Mouse (Mus musculus) heart, embryonic 15.5 days (tissue): ENCODE measurements around the gene Hao1. TPM values are rescaled to one million over a fixed set of nuclear protein-coding genes. Genes with fewer than 3 reads are reported as not detected.

ENCODE experiments used
- ATAC-seq: fragments of 200-750 bp; cut with Nextera tagmentation; replicated peaks from 2 replicates; pipeline ENCODE4 v1.8.0; 2017; ENCODE audit warnings: low read depth, moderate TSS enrichment; ENCODE audit not compliant: insufficient number of reproducible peaks, insufficient read depth, low FRiP score
- H3K27ac ChIP-seq: fragments of 300-500 bp; sonication (generic); 2 replicates; pipeline ENCODE4 v1.5.1; 2015; ENCODE audit warnings: mild to moderate bottlenecking, inconsistent platforms
- H3K27me3 ChIP-seq: fragments of 300-500 bp; sonication (generic); 2 replicates; pipeline ENCODE4 v1.6.1; 2015; ENCODE audit warnings: inconsistent platforms
- H3K36me3 ChIP-seq: fragments of 300-500 bp; sonication (generic); 2 replicates; pipeline ENCODE4 v1.6.1; 2015; ENCODE audit warnings: mild to moderate bottlenecking, inconsistent platforms
- H3K4me1 ChIP-seq: fragments of 300-500 bp; sonication (generic); replicated peaks from 2 replicates; pipeline ENCODE4 v1.6.1; 2015; ENCODE audit warnings: inconsistent platforms
- H3K4me2 ChIP-seq: fragments of 300-500 bp; sonication (generic); 2 replicates; pipeline ENCODE4 v1.6.1; 2015; ENCODE audit warnings: inconsistent platforms, mild to moderate bottlenecking, moderate library complexity
- H3K4me3 ChIP-seq: fragments of 300-500 bp; sonication (generic); 2 replicates; pipeline ENCODE4 v1.5.1; 2015; ENCODE audit warnings: mild to moderate bottlenecking, inconsistent platforms
- H3K9ac ChIP-seq: fragments of 300-500 bp; sonication (generic); 2 replicates; pipeline ENCODE4 v1.6.1; 2015; ENCODE audit warnings: mild to moderate bottlenecking, inconsistent platforms
- H3K9me3 ChIP-seq: fragments of 300-500 bp; sonication (generic); replicated peaks from 2 replicates; pipeline ENCODE4 v1.6.1; 2016; ENCODE audit warnings: inconsistent platforms
- WGBS: fragments of 180-500 bp; shearing (Covaris S2); methylation state at CpG from one replicate; pipeline ENCODE4 v1.1.7; 2015; ENCODE audit warnings: mixed read lengths; 5-methylcytosine and 5-hydroxymethylcytosine counted together
- polyA plus RNA-seq: library from polyadenylated mRNA; unstranded; fragments of >200 nt; fragmentation: Nextera tagmentation; extraction: Ambion mirVana; gene quantifications from 2 replicates; pipeline ENCODE4 v1.2.1, GENCODE M21; 2015

Gene Hao1
- polyA plus RNA-seq, 1 experiment from 2014 or later: not detected

DNA sequence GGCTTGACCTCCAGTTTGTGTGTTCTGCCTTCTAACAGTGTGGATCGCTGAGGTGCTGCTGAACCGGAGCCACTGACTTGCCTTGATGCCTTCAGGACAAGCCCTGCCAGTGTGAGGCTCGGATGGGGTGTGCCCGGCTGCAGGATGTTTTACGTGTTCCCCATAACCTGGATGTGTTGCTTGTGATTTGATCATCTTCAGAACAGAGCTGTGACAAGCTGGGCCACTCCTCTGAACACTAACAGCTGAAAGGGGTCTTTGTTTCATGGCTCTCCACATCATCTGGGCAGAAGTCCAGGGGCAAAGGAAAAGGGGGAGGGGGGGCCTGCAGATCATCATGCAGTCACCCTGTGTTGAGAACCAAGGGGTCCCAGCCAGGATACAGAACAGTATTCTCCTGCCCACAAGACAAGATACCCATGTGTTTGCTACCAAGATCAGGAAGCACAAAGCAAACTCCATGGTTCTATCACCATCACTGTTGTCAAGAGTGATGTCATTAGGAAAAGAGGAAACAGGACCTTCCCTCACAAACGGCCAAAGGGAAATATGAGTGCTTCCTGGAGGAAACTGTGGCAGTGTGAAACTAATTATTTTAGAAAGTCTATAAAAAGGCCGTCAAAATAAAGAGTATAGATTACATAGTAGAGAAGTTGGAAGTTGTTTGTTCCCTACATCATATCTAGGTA, 25.9 kb downstream of the Hao1 start:
- Histone ChIP-seq H3K4me1 (peaks cover 4% of the 10 kb centered on the region), H3K27ac (peak overlapping the region; percentile 75), H3K4me3 (no peak overlapping the region), H3K36me3 (no peaks in the 10 kb centered on the region), H3K9ac (no peak overlapping the region), H3K4me2 (peak overlapping the region; percentile 42), H3K9me3 (no peaks in the 10 kb centered on the region), H3K27me3 (no peaks in the 10 kb centered on the region)
- WGBS: 39% methylated on average over 7 of the region's 7 CpGs
- peak; percentile 59 for ATAC-seq

DNA sequence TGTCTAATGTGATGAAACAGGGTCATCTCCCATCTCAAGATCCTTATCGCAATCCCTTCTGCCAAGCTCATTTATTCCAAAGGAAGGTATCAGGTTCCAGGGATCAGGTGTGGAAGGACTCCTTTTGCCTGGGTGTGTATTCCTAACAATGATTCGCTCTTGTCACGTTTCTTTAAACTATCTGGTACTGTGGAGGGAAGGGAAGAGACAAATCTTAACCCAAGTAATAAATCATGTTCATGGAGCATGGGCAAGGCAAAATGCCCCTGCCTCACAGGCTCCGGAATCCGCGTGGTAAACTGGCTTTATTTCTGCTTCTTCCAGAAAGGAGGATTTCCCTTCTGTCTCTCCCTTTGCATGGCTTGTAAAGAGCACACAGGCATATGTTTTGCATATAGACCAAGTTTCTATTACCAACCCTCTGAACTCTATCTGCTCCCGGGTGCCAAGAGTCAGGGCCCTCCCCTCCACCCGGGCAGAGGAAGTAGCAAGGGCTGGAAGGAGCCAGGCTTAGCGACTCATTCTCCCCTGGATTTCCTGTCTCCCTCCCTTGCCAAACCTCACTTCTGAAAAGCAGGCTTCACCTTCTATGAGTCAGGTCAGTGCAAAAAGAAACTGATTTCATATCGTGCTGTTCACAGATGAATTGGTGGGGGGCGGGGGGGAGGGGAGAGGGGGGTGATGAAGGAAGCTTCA, 26.6 kb downstream of the Hao1 start:
- no peak overlapping the region for H3K4me3 ChIP-seq
- H3K4me1 ChIP-seq: peaks cover 4% of the 10 kb centered on the region
- WGBS: 45% methylated on average over 11 of the region's 11 CpGs
- ATAC-seq: peak; percentile 75; the same call in 1 of the 2 replicates
- peak overlapping the region; percentile 75 for H3K27ac ChIP-seq
- H3K4me2 ChIP-seq: peak overlapping the region; percentile 42
- H3K9ac ChIP-seq: no peak overlapping the region
- no peaks in the 10 kb centered on the region for H3K36me3 ChIP-seq
- no peaks in the 10 kb centered on the region for H3K9me3 ChIP-seq
- H3K27me3 ChIP-seq: no peaks in the 10 kb centered on the region

DNA sequence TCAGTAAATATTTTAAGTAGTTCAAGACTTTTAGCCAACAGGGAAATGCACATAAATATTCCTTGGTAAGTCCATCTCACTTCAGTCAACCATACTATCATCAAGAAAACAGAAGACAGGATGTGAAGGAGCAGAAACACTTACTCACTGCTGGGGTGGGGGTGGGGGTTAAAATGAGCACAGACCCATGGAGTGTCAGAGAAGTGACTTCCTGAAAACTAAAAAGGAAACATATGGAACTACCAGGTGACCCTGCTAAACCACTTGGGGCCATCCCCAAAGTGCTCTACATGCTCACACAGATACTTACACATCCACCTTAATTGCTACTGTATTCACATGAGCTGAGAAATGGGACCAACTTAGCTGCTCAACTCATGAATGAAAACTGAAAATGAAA, 36.1 kb downstream of the Hao1 start:
- H3K4me3 ChIP-seq: no peak overlapping the region
- no peaks in the 10 kb centered on the region for H3K36me3 ChIP-seq
- H3K9ac ChIP-seq: no peak overlapping the region
- H3K27ac ChIP-seq: no peak overlapping the region
- H3K4me1 ChIP-seq: no peaks in the 10 kb centered on the region
- no peaks in the 10 kb centered on the region for H3K27me3 ChIP-seq
- no peaks in the 10 kb centered on the region for H3K9me3 ChIP-seq
- no peak overlapping the region for H3K4me2 ChIP-seq
- ATAC-seq: no peak

DNA sequence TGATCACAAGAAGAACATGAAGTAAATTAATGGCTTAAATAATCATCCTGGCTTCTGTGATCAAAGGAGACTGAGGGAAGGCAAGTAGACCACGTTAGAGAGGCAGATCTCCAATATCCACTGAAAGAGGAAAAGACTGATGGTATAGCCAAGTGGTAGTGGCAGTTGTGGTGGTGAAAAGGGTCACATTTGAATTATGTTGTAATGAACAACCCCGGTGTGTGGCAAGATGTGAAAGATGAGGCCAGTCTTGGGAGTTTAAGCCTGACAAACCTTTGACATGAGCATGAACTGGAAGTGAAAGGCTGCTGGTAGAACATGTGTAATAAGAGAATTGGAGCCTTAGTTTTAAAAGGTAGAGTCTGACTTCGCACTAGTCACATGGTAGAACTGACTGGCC, 54.4 kb downstream of the Hao1 start:
- H3K4me2 ChIP-seq: no peak overlapping the region
- no peak overlapping the region for H3K27ac ChIP-seq
- no peaks in the 10 kb centered on the region for H3K4me1 ChIP-seq
- no peak overlapping the region for H3K4me3 ChIP-seq
- ATAC-seq: no peak
- H3K9me3 ChIP-seq: no peaks in the 10 kb centered on the region
- no peaks in the 10 kb centered on the region for H3K27me3 ChIP-seq
- WGBS: 83% methylated on average over 3 of the region's 3 CpGs
- H3K36me3 ChIP-seq: no peaks in the 10 kb centered on the region
- H3K9ac ChIP-seq: no peak overlapping the region

DNA sequence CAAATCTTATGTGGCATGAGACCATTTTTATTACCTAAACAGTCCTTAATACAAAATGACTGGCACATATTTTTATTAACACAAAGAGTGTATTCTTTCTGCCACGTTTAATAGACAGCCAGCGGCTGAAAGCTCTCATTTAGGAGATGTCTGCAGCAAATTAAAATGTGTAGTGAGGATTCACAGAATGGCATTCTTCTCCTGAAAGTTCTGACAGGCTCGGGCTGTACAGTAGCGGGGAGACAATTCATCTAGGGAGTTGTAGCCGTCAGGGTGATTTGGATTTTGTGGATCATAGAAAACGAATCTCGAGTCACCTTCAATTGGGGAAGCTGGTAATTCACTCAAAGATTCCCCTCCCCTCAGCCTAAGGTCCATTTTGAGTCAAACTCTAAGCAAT, 55.7 kb downstream of the Hao1 start:
- Histone ChIP-seq H3K27me3 (no peaks in the 10 kb centered on the region), H3K4me1 (peaks cover 3% of the 10 kb centered on the region; the same call in 1 of the 2 replicates), H3K36me3 (no peaks in the 10 kb centered on the region), H3K4me3 (no peak overlapping the region), H3K9ac (no peak overlapping the region), H3K27ac (no peak overlapping the region), H3K4me2 (no peak overlapping the region), H3K9me3 (no peaks in the 10 kb centered on the region)
- WGBS: 71% methylated on average over 7 of the region's 7 CpGs
- no peak for ATAC-seq

DNA sequence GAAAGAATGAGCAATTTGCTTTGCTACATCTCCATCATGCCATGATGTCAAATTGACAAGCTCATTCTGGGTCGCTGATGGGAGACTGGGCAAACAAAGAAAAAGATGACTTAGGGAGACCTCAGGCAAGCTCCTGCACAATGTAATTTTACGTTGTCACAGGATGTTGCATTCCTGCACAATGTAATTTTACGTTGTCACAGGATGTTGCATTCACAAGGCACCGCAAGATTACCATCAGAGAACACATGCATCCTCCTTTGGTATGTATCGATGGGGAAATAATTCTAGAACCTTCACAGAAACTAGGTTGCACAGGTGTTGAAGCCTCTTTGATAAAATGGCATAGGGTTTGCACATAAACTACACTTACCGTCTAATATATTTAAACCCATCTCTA, 65.5 kb downstream of the Hao1 start:
- WGBS: 78% methylated on average over 6 of the region's 6 CpGs
- no peak for ATAC-seq
- H3K4me2 ChIP-seq: no peak overlapping the region
- H3K4me1 ChIP-seq: no peaks in the 10 kb centered on the region
- no peaks in the 10 kb centered on the region for H3K27me3 ChIP-seq
- no peak overlapping the region for H3K4me3 ChIP-seq
- H3K9ac ChIP-seq: no peak overlapping the region
- no peaks in the 10 kb centered on the region for H3K36me3 ChIP-seq
- no peaks in the 10 kb centered on the region for H3K9me3 ChIP-seq
- no peak overlapping the region for H3K27ac ChIP-seq

DNA sequence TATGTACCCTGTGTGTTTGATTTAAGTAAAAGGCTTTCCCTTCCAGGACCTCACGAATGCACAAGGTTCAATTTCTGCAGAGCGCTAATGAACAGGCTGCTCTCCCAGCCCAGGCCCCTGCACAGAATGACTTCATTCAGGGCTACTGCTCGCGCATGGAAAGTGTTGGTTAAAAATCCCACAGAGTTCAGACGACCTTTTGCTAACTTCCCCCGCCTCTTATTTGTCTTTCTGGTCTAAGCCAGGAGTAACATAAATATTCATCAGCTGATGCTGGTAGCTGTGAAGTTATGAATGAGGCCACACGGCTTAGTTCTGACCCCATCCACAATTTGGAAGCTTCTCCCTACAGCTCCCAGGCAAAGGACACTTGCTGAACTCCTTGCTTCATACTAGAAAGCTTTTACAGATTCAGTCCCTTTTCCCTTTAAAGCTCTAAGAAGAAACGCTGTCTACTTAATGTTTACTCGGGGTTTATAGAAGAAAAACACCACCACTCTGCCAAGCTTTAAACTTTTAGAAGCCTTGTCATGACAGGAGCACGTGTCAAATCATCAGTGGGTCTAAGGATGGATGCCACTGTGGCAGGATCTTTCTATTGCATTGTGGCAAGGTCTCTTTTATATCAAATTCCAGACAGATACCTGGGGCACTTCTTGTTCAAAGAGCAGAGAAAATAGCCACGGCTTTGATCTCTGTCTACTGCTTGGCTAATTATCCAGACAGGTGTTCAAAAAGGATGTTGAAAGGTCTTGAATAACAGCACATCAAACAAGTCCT, 67.9 kb downstream of the Hao1 start:
- Histone ChIP-seq H3K4me3 (no peak overlapping the region), H3K9ac (no peak overlapping the region), H3K27ac (no peak overlapping the region), H3K9me3 (no peaks in the 10 kb centered on the region), H3K4me2 (no peak overlapping the region), H3K36me3 (no peaks in the 10 kb centered on the region), H3K27me3 (no peaks in the 10 kb centered on the region), H3K4me1 (no peaks in the 10 kb centered on the region)
- WGBS: 57% methylated on average over 11 of the region's 11 CpGs
- no peak for ATAC-seq

DNA sequence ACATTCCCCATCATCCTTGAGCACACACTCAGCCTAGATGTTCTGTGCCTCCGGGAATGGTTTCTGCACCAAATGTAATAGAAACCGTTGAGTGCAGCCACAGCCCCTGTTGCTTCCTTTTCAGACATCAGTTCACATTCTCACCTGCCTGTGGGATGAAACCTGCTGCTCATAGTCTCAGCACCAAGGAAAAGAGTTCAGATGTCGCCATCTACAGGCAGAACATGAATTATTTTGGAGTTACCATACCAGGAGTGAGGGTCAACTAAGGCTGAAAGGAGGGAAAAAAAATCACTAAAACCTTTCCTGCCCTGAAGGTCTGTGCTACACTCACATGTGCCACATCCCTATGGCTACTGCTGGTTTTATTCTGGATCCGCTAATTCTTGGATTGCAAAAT, 71.5 kb downstream of the Hao1 start:
- no peak overlapping the region for H3K4me2 ChIP-seq
- no peak for ATAC-seq
- no peaks in the 10 kb centered on the region for H3K27me3 ChIP-seq
- H3K9ac ChIP-seq: no peak overlapping the region
- H3K4me3 ChIP-seq: no peak overlapping the region
- no peak overlapping the region for H3K27ac ChIP-seq
- no peaks in the 10 kb centered on the region for H3K4me1 ChIP-seq
- WGBS: 37% methylated on average over 4 of the region's 4 CpGs
- no peaks in the 10 kb centered on the region for H3K36me3 ChIP-seq
- H3K9me3 ChIP-seq: no peaks in the 10 kb centered on the region

DNA sequence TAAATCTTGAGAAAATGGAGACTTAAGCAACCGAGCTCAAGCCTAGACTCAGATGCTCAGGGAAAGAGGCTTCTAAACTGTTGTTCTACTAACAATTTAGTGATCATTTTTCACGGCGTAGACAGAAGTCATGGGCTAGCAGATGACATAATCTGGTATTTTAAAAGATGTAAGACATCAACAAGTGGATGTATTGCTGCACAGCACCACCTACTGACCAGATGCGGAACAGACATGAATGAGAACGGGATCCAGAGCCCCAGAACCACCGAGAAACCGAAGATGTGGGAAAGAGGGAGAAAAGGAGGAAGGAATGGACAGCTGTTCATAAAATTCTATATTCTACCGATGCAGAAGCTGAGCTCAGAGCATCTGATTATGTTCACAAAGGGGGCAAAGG, 72.4 kb downstream of the Hao1 start:
- Histone ChIP-seq H3K27ac (no peak overlapping the region), H3K4me2 (no peak overlapping the region), H3K36me3 (no peaks in the 10 kb centered on the region), H3K27me3 (no peaks in the 10 kb centered on the region), H3K9ac (no peak overlapping the region), H3K4me3 (no peak overlapping the region), H3K4me1 (no peaks in the 10 kb centered on the region), H3K9me3 (no peaks in the 10 kb centered on the region)
- ATAC-seq: no peak
- 12% methylated on average over 8 of the region's 8 CpGs for WGBS

DNA sequence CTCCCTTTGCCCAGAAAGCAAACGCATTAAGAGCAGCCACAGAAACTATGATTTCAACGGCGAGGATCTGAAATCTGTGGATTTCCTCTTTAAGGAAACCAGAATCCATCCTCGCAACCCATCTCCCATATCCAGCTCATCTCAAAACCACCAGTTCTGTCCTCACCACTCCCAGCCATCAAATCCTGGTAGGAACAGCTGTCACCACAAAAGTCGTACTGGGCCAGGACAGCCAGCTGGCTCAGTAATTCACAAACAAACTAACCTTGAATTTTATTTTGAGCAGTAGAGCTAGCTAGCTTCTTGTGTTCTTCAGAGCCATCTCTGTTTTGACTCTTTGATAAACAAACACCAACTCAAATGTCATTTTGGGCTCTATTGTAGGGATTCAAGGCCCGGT, 73.0 kb downstream of the Hao1 start:
- H3K9me3 ChIP-seq: no peaks in the 10 kb centered on the region
- H3K27me3 ChIP-seq: no peaks in the 10 kb centered on the region
- no peak overlapping the region for H3K4me3 ChIP-seq
- H3K27ac ChIP-seq: no peak overlapping the region
- no peaks in the 10 kb centered on the region for H3K36me3 ChIP-seq
- 86% methylated on average over 6 of the region's 6 CpGs for WGBS
- no peak overlapping the region for H3K4me2 ChIP-seq
- no peak overlapping the region for H3K9ac ChIP-seq
- H3K4me1 ChIP-seq: no peaks in the 10 kb centered on the region
- no peak for ATAC-seq

DNA sequence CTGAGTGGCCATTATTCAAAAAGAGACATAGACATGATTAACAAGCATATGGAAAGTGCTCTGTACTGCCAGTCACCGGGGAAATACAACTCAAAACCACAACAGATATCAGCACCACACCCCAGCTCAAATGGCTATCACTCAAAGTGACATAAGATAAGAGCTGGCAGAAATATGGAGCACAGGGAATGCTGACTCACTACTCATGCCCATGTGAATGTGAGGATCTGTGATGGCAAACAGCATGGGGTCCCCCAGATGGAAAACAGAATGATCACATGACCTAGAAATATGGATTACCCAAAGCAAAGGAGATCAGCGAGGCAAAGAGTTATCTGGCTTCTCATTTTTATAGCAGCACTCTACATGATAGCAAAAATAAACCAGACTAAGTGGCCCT, 89.0 kb downstream of the Hao1 start:
- no peak overlapping the region for H3K4me3 ChIP-seq
- no peaks in the 10 kb centered on the region for H3K27me3 ChIP-seq
- H3K4me1 ChIP-seq: no peaks in the 10 kb centered on the region
- no peak overlapping the region for H3K27ac ChIP-seq
- H3K36me3 ChIP-seq: no peaks in the 10 kb centered on the region
- no peak overlapping the region for H3K4me2 ChIP-seq
- no peak overlapping the region for H3K9ac ChIP-seq
- no peak for ATAC-seq
- H3K9me3 ChIP-seq: no peaks in the 10 kb centered on the region
- WGBS: 42% methylated on average over 2 of the region's 2 CpGs
